Mouse (Mus musculus) liver, embryonic 14.5 days (tissue): ENCODE results near the gene Cdh26.

Source experiments
- CTCF ChIP-seq: IDR thresholded peaks from 2 replicates; pipeline ENCODE4 v1.5.1; 2016; ENCODE audit warnings: antibody characterized with exemption, low read depth, control low read depth
- EP300 ChIP-seq: IDR thresholded peaks from 2 replicates; pipeline ENCODE4 v1.6.1; 2016; ENCODE audit warnings: antibody characterized with exemption, low read depth

DNA sequence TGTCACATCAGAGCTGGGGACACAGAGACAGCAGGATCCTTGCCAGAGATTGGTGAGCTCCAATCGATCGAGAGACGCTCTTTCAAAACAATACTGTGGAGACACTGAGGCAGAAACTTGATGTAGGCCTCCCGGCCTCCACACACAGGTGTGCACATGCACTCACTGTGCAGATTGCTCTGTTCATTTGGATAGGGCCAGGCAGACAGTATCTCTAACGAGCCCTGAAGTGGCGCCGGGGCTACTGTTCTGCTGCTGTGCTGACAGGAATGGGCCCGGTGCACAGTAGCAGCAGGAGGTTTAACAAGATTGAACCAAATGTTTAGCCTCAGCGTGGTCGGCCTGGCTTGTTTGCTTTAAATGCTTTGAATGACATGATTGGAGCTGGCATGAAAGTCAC, 20.6 kb downstream of the Cdh26 start:
- TF ChIP-seq EP300 = no peak
- no peak for TF ChIP-seq CTCF
